Mouse (Mus musculus) CD8-positive naive resting alpha-beta T cell, adult 2 months (primary cell): ENCODE data around the gene Tbpl2.

Source experiments
- DNase-seq, 2 experiments: peaks; one replicate each; pipeline ENCODE4 v3.0.0; 2022; ENCODE audit warnings: low read depth in 2 of 2, low spot score in 2 of 2

Gene Tbpl2

DNA sequence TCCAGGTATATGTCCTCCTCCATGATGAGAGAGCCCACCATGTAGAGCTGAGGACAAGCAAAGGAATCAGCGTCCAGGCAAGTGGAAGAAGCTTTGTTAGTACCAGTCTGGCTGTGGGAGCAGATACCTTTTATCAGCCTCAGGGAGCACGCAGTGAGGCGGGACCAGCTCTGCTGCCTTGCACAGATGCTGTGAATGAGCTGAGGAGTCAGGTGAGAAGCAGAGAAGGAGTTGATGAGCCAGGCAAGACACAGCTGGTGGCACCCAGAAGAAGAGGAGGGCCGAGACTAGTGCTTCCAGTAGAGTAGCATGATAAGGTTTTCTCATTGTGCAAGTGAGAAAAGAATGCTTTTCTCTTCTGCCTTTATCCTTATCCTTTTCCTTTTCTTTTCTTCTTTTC is at the start of gene Tbpl2:
Gene Tbpl2 (minus strand): TSS at position 101 of the 400 bp plus-strand sequence.
- no peak for DNase-seq

DNA sequence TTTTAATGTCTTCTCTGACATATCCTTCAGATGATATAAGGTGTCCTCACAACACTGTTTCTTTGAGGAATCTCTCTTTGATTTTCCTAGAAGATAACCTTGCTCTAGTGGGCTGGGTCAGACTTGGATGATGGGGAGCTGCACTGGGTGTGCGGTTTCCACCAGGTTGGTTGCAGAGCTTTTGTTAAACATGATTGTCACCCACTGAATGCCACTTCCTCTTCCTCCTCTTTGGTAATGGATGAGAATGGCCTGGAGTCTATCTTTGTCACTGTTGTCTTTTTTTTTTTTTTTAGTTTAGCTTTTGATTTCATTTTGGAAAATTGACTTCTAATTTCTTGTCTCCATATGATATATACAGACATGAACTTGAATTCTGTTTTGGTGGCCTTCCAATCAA is 38.0 kb upstream of the Tbpl2 start:
- DNase-seq, result no peak

DNA sequence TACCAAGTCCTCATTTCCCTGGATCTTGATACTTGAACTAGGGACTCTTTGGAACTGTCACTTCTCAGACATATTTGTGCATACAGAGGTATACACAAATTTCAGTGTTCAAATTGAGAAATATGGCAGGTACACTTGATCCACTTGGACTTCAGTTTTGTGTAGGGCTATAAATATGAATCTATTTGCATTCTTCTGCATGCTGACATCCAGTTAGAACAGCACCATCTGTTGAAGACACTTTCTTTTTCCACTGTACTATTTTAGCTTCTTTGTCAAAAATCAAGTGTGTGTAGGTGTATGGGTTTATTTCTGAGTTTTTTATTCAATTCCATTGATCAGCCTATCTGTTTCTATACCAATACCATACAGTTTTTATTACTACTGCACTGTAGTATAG is 12.7 kb upstream of the Tbpl2 start:
- DNase-seq, result no peak

DNA sequence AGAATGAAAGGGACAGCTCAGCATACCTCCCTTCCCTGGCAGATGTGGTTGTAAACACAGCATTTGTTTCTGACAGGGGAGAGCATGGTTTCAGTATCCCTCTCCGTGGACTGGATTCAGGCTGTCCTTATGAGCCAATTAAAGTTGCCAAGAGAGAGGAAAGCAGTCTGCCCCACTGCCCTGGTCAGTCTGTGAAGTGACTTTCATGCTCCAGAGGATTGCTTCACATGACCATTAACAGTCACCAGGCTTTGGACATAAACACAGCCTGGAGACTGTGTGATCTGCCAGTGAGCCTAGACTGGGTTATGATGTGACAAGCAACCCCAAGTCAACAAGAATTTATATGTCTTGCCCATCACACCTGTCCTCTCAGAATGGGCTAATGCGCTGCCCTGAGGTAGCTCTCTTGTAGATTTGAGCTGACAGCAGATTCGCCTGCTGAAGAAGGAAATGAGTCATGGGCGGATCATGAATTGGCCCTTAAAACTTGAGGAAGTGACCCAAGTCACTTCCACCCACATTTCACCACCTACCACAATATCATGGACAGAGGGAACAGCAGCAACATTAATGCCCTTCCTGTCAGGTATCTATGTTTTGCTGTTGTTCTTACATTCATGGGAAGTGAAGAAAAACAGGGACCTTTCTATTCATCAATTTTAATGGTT is 7.4 kb upstream of the Tbpl2 start:
- no peak for DNase-seq

DNA sequence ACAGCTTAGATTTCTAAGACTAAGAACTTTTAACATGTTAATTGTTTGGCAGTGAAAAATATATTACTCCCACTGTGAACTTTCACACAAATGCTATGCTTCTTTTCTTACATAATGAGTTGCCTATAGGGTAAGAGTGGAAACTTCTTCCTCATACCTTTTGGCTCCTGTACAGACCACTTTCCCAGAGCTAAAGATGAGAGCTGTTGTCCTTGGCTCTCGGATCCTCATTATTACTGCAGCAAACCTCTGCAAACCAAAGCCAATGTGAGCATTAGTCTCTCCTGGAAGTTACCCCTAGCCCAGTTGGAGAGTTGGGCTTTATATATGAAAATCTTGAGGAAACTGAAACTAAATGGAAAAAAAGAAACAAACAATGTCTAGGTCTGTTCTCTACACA is 5.5 kb downstream of the Tbpl2 start:
- no peak for DNase-seq

DNA sequence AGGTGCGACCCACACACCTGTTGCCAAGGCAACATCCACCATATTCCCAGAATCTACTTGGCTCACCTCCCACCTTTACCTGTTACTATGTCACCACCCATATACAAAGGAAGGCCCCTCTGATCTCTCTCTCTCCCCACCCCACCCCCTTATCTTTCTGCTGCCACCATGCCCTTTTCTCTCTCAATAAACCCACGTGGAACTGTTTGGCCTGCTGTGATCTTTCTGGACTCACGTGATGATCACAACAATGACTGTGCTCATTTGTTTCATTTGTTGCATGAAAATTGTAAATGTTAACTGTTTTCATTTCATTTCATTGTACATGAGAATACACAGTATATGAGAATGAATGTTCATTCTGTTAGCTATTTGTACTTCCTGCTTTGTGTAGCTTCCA is 45.9 kb downstream of the Tbpl2 start:
- no peak for DNase-seq

DNA sequence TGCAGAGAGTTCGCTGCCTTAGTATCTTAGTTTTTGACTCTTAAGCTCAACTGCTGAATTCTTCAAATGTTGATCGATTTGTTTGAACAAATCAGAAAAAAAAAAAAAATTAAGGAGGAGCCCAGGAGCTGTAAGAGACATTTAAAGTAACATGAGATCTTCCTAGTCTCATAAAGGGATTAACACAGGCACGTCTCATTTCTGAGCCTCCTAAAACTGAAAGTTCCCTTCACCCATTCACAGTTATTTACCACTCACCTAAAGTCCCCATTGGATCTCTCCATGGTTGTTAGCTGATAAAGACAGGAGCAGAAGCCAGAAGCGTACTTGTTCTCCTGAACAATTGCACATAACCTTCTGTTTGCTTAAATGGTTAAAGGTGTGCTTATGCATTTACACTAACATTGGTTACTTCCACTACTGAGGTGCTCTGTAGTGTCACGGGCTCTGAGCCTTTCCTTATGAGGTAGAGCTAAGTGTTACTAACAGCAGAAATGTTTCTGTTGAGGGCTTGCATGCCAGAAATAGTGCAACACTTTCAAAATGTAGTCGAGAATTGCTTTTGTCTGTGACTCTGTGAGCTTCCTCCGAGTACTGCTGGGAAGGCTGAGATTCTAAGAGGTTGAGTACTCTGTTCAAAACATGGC is 46.9 kb downstream of the Tbpl2 start, which contains the start of gene Hnmt:
Gene Hnmt (minus strand): TSS at position 51 of the 647 bp plus-strand sequence.
- DNase-seq, result no peak

DNA sequence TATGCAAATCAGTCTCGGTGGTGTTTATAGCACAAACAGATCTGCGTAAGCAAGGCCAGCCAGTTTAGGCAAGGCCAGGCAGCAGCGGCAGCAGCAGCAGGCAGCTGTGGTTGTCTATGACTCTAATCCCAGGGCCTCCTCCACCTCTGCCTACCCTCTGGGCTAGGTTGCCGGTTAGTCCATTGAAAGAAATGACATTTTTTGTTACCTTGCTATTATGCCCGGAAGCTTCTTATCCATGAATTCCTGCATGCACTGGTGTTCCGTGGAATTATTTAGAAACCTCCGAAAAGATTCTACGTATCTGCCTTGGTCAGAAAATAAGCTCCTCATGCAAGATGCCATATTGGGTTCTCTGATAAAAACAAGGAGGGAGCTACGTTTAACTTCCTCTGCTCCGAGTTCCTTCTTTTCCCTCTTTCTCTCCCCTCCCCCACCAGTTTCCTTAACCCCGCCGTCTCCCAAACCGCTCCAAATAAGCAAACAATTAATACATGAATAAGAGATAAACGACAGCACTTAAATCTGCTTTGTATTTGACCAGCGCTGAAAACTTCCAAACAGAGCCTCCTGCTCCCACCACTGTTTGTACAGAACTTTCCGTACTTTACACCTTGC is 47.8 kb downstream of the Tbpl2 start:
- DNase-seq, result no peak

DNA sequence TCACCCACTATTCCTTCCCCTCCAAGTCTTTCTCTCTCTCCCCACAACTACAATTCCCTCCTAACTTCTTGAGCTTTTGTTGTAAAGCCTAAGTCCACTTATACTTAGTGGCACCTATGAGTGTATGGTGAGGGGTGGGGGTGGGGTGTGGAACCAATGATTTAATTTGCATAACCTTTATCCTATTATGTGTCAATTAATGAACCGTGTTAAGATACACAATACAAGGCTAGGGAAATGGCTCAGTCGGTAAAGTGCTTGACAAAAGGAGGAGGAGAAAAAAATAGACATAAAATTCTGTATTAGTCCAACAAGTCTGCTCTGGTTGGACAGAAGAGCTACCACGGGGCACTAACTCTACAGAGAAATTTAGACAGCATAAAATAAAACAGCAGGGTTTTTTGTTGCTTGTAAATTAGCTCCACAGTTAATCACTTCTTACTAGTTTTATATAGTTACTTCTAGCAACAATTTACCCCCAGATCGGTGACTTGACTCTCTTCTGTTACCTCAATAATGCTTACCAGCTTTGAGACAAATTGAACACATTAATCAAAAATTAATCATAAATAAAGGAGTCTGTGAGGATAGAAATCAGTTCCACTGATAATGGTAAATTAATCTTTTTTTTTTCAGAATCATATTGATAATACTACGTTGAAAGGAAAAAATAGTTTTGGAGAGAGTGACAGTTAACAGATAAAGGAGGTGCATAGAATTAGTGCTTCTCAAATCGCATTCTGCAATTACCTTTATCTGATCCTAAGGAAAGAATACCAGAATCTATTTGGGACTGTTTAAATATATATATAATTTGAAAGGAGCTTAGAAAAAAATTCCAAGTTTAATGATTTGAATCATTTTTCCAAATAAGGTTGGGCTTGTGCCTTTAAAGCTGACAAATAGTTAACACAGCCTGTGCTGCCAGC is 48.6 kb downstream of the Tbpl2 start:
- no peak for DNase-seq

DNA sequence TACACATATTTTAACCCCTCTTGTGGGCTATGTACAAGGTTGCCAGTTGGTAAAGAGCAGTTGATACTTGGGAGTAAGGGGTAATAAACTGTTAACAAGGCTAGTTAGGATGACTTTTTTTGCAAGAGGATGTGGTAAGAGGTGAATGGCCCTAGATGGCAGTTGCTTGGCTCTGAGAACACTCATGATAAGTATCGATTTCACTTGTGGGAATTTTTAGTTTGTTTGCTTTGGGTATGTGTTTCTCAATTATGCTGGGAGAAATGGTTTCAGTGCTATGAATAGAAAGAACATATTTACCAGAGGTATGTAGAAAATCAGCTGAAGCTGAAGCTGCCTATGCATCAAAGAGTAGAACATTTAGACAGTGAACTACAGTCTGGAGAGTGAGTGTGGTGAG is 53.5 kb downstream of the Tbpl2 start:
- DNase-seq, result no peak

DNA sequence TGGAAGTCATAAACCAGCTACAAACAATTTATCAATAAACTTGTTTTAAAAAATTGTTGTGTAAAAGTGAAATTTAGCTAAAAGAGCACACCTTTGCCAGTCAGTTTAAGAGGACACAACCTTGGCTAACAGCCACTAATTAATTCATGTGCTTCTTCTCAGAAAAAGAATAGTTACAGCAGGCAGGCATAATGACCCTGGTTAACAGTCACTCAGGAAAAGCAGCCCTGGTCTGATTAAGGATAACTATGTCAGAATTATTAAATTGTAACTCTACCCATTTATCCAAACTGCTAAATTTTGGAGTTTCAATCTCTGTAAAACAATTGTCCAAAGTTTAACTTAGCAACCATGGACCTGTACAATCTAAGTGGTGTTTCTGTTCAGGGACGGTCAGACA is 55.9 kb downstream of the Tbpl2 start:
- DNase-seq, result no peak
